Mouse (Mus musculus) retina, postnatal 1 day (tissue): ENCODE data around the gene Acsbg2.
A peak's percentile ranks its signal among the peaks of the same experiment; 100 is the strongest.

ENCODE experiments used
- DNase-seq: peaks from one replicate; pipeline ENCODE4 v3.0.0-alpha.2; 2012

Acsbg2 gene

GRCm38 (mm10) chr17:56819032-56819545 is 55.2 kb downstream of the Acsbg2 start:
- DNase-seq = no peak

- no peak for DNase-seq
Measured at GRCm38 (mm10) chr17:56818067-56818636, 56.1 kb downstream of the Acsbg2 start.

- DNase-seq = no peak
Measured at GRCm38 (mm10) chr17:56815057-56815345, 59.2 kb downstream of the Acsbg2 start.

GRCm38 (mm10) chr17:56814316-56815056 is 59.8 kb downstream of the Acsbg2 start:
- DNase-seq = peak; percentile 97

- DNase-seq = peak; percentile 98
Measured at GRCm38 (mm10) chr17:56810245-56810644, 64.0 kb downstream of the Acsbg2 start.

- peak; percentile 88 for DNase-seq
Measured at GRCm38 (mm10) chr17:56808518-56808917, 65.7 kb downstream of the Acsbg2 start.

GRCm38 (mm10) chr17:56805784-56806183 is 68.5 kb downstream of the Acsbg2 start:
- no peak for DNase-seq

- no peak for DNase-seq
Measured at GRCm38 (mm10) chr17:56804952-56805351, 69.3 kb downstream of the Acsbg2 start.

- no peak for DNase-seq
Measured at GRCm38 (mm10) chr17:56802065-56802464, 72.2 kb downstream of the Acsbg2 start.

- no peak for DNase-seq
Measured at GRCm38 (mm10) chr17:56799276-56799675, 75.0 kb downstream of the Acsbg2 start.

GRCm38 (mm10) chr17:56793614-56794319 is 80.5 kb downstream of the Acsbg2 start:
- DNase-seq = no peak
